Mouse (Mus musculus) midbrain, embryonic 13.5 days (tissue): ENCODE measurements around the gene Gzmm. TPM values are rescaled to one million over a fixed set of nuclear protein-coding genes. Genes with fewer than 3 reads are reported as not detected.

Source experiments
- ATAC-seq: fragments of 200-750 bp; cut with Nextera tagmentation; 2 replicates; pipeline ENCODE4 v1.8.0; 2017; ENCODE audit warnings: mild to moderate bottlenecking, moderate TSS enrichment, moderate library complexity
- H3K27ac ChIP-seq: fragments of 300-500 bp; sonication (generic); 2 replicates; pipeline ENCODE4 v1.5.1; 2015; ENCODE audit warnings: inconsistent platforms, mild to moderate bottlenecking, moderate library complexity
- H3K27me3 ChIP-seq: fragments of 300-500 bp; sonication (generic); 2 replicates; pipeline ENCODE4 v1.6.1; 2015; ENCODE audit warnings: mild to moderate bottlenecking, inconsistent platforms
- H3K36me3 ChIP-seq: fragments of 300-500 bp; sonication (generic); 2 replicates; pipeline ENCODE4 v1.6.1; 2015; ENCODE audit warnings: mild to moderate bottlenecking, inconsistent platforms
- H3K4me1 ChIP-seq: fragments of 300-500 bp; sonication (generic); replicated peaks from 2 replicates; pipeline ENCODE4 v1.6.1; 2015; ENCODE audit warnings: inconsistent platforms
- H3K4me2 ChIP-seq: fragments of 300-500 bp; sonication (generic); replicated peaks from 2 replicates; pipeline ENCODE4 v1.6.1; 2015; ENCODE audit warnings: moderate library complexity, mild to moderate bottlenecking, inconsistent platforms
- H3K4me3 ChIP-seq: fragments of 300-500 bp; sonication (generic); replicated peaks from 2 replicates; pipeline ENCODE4 v1.5.1; 2015; ENCODE audit warnings: mild to moderate bottlenecking, inconsistent platforms
- H3K9ac ChIP-seq: fragments of 300-500 bp; sonication (generic); replicated peaks from 2 replicates; pipeline ENCODE4 v1.6.1; 2015; ENCODE audit warnings: mild to moderate bottlenecking, inconsistent platforms
- H3K9me3 ChIP-seq: fragments of 300-500 bp; sonication (generic); 2 replicates; pipeline ENCODE4 v1.6.1; 2016; ENCODE audit warnings: mild to moderate bottlenecking, inconsistent platforms
- WGBS: fragments of 180-500 bp; shearing (Covaris S2); methylation state at CpG from one replicate; pipeline ENCODE4 v1.1.7; 2015; 5-methylcytosine and 5-hydroxymethylcytosine counted together
- polyA plus RNA-seq: library from polyadenylated mRNA; unstranded; fragments of >200 nt; fragmentation: Nextera tagmentation; extraction: Ambion mirVana; gene quantifications from 2 replicates; pipeline ENCODE4 v1.2.1, GENCODE M21; 2015

Gene Gzmm
- polyA plus RNA-seq, 1 experiment from 2014 or later = 1.4 TPM

DNA sequence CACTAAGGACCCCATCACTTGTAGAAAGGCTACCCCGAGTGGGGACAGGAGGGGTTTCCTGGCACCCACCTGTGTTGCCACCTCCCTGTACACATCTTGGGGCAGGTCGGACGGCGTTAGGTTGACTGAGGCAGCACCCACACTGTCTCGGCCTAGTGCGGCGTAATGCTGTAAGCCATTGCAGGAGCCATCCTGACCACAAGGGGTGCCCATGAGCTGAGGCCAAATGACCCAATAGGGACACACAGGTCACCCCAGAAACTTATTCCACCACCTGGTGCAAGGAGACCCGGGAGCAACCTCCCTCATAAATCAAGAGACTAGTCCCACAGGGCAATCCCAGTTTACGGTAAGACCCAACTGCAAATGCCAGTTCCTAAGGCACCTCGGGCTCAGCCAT, 49.4 kb downstream of the Gzmm start:
- no peak overlapping the region for H3K4me3 ChIP-seq
- ATAC-seq = no peak
- H3K4me1 ChIP-seq = peaks cover 5% of the 10 kb centered on the region; the same call in 1 of the 2 replicates
- peaks cover 21% of the 10 kb centered on the region for H3K27me3 ChIP-seq
- H3K9ac ChIP-seq = no peak overlapping the region
- no peak overlapping the region for H3K27ac ChIP-seq
- no peak overlapping the region for H3K4me2 ChIP-seq
- peaks cover 98% of the 10 kb centered on the region for H3K36me3 ChIP-seq
- 85% methylated on average over 10 of the region's 10 CpGs for WGBS
- peaks cover 37% of the 10 kb centered on the region for H3K9me3 ChIP-seq

DNA sequence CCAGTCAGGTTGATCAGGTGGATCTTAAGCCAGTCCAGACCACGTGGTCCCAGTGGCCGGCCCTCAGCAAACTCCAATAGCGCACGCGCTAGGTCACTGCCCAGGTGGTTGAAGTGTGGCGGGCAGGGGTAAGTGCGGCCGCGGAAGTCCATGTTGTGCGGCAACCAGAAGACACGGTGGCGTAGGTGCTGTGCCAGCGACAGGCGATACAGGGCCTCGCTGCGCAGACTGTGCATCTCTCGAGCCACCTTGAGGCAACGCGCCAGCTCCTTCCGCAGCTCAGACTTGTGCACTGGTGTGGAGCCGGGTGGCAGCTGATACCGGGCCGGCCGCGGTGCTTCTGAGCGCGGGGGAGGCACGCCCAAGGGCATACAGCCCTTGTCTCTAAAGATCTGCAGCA, 50.4 kb downstream of the Gzmm start:
- Histone ChIP-seq H3K4me2 (no peak overlapping the region), H3K27me3 (peaks cover 21% of the 10 kb centered on the region), H3K9me3 (peaks cover 37% of the 10 kb centered on the region), H3K36me3 (peaks cover 98% of the 10 kb centered on the region), H3K4me1 (peaks cover 5% of the 10 kb centered on the region; the same call in 1 of the 2 replicates), H3K27ac (no peak overlapping the region), H3K4me3 (no peak overlapping the region), H3K9ac (no peak overlapping the region)
- WGBS = 96% methylated on average over 28 of the region's 28 CpGs
- no peak for ATAC-seq

DNA sequence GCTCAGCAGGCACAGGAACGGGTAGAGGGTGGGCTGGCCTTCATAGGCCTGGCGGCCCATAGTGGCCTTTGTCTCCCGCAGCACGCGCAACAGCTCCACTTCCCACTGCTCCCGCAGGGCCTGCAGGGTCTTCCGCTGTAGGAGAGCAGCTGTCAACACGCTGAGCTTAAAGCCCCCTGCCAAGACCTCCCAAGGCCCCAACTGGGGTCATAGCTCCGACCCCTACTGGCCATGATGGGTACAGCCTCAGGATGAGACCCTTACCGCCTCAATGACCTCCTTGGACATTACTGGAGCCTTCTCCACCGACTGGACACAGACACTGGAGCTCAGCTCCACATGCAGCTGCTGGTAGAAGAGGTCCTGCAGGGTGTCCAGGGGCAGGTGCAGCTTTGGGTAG, 52.0 kb downstream of the Gzmm start:
- Histone ChIP-seq H3K27ac (no peak overlapping the region), H3K9ac (no peak overlapping the region), H3K4me3 (no peak overlapping the region), H3K4me1 (peaks cover 8% of the 10 kb centered on the region), H3K4me2 (no peak overlapping the region), H3K36me3 (peaks cover 86% of the 10 kb centered on the region), H3K9me3 (peaks cover 35% of the 10 kb centered on the region), H3K27me3 (peaks cover 9% of the 10 kb centered on the region)
- WGBS = 59% methylated on average over 11 of the region's 11 CpGs
- no peak for ATAC-seq

DNA sequence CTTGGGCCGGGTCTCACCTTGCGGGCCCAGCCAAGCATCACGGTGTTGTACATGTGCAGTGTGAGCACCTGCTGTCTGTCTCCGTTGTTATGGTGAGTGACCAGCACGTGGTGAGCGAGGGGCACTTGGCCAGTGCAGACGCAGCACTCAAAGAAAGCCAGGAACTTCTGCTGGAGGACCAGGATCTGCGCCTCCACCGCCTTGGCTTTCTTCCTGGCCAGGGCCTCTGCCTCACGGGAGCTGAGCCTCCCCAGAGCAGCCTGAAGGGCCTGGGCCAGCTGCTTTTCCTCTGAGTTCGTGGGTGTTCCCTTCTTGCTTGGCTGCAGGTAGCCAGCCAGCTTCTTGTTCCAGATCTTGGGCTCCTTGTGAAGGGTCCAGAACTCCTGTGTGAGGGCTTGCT, 54.3 kb downstream of the Gzmm start:
- Histone ChIP-seq H3K27me3 (no peaks in the 10 kb centered on the region), H3K4me3 (no peak overlapping the region), H3K9me3 (peaks cover 23% of the 10 kb centered on the region), H3K36me3 (peaks cover 63% of the 10 kb centered on the region), H3K27ac (no peak overlapping the region), H3K4me2 (no peak overlapping the region), H3K4me1 (peaks cover 15% of the 10 kb centered on the region), H3K9ac (no peak overlapping the region)
- 90% methylated on average over 11 of the region's 11 CpGs for WGBS
- no peak for ATAC-seq

DNA sequence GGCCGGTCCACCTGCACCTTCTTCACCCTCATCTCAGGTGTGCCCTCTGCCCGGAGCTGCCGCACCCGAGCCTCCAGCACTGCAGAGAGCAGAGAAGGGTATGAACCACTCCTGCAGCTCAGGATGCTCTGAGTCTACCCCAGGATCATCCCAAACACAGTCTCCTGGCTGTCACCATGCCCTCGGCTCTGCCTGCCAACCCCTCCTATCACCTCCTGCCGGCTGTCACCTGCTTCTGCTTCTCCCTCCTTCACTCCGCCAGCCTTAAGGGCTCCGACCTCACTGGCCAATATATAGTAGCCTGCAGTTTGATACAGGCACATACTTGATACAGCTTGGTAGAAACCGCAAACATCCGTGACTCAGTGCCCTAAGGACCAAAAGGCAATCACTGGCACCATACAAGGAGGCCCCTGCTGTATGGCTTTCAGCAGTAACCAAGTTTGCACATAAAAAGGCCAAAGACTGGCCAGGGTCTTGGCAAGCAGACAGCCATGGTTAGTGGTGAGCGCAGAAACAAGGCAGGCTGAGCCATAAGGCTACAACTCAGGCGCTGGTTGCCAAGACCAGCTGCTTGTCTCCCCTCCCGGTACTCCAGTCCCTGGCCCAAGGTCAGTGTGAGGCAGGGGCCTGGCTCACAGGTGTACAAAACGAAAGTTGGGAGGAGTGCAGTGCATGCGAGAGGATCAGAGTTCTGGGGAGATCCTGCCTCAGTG, 55.0 kb downstream of the Gzmm start:
- Histone ChIP-seq H3K4me1 (peaks cover 15% of the 10 kb centered on the region), H3K4me3 (no peak overlapping the region), H3K27me3 (no peaks in the 10 kb centered on the region), H3K4me2 (no peak overlapping the region), H3K27ac (no peak overlapping the region), H3K9me3 (peaks cover 17% of the 10 kb centered on the region; the same call in 1 of the 2 replicates), H3K36me3 (peaks cover 57% of the 10 kb centered on the region), H3K9ac (no peak overlapping the region; the same call in 1 of the 2 replicates)
- no peak for ATAC-seq
- 92% methylated on average over 15 of the region's 15 CpGs for WGBS

Other genes with a start within 250 kb of the Gzmm start
- gene Vmn2r83, start 220.3 kb upstream of the Gzmm start, polyA plus RNA-seq = not detected in 2 replicates
- gene Plpp2, start 155.2 kb upstream of the Gzmm start, polyA plus RNA-seq = 9.5 and 10.5 TPM in 2 replicates
- 50.4 and 61.4 TPM in 2 replicates for gene Mier2, start 133.8 kb upstream of the Gzmm start, polyA plus RNA-seq
- gene Theg, start 101.7 kb upstream of the Gzmm start, polyA plus RNA-seq = not detected in 2 replicates
- 0.24 and 0.28 TPM in 2 replicates for gene C2cd4c, start 75.0 kb upstream of the Gzmm start, polyA plus RNA-seq
- 18.4 and 20.5 TPM in 2 replicates for gene Shc2, start 51.1 kb upstream of the Gzmm start, polyA plus RNA-seq
- 0.27 TPM in 1 of 2 replicates, not detected in the other for gene Odf3l2, start 43.3 kb upstream of the Gzmm start, polyA plus RNA-seq
- 0.50 and 0.90 TPM in 2 replicates for gene Madcam1, start 24.5 kb upstream of the Gzmm start, polyA plus RNA-seq
- gene Tpgs1, start 19.7 kb upstream of the Gzmm start, polyA plus RNA-seq = 80.8 and 84.1 TPM in 2 replicates
- 109 and 110 TPM in 2 replicates for gene Cdc34, start 6.8 kb upstream of the Gzmm start, polyA plus RNA-seq
- 564 and 608 TPM in 2 replicates for gene Bsg, start 15.5 kb downstream of the Gzmm start, polyA plus RNA-seq
- 0.18 and 0.43 TPM in 2 replicates for gene Hcn2, start 27.6 kb downstream of the Gzmm start, polyA plus RNA-seq
- gene Polrmt, start 57.6 kb downstream of the Gzmm start, polyA plus RNA-seq = 38.5 and 43.9 TPM in 2 replicates
- gene Fgf22, start 66.1 kb downstream of the Gzmm start, polyA plus RNA-seq = 1.1 and 1.3 TPM in 2 replicates
- 71.5 and 82.3 TPM in 2 replicates for gene Rnf126, start 77.9 kb downstream of the Gzmm start, polyA plus RNA-seq
- gene Fstl3, start 88.3 kb downstream of the Gzmm start, polyA plus RNA-seq = 0.63 and 1.1 TPM in 2 replicates
- gene Prss57, start 101.9 kb downstream of the Gzmm start, polyA plus RNA-seq = not detected in 2 replicates
- 246 and 261 TPM in 2 replicates for gene Palm, start 104.6 kb downstream of the Gzmm start, polyA plus RNA-seq
- gene Misp, start 132.0 kb downstream of the Gzmm start, polyA plus RNA-seq = 0.36 and 0.85 TPM in 2 replicates
- 106 and 116 TPM in 2 replicates for gene Ptbp1, start 165.4 kb downstream of the Gzmm start, polyA plus RNA-seq
- 14.9 and 16.9 TPM in 2 replicates for gene Prtn3, start 185.5 kb downstream of the Gzmm start, polyA plus RNA-seq
- gene Plppr3, start 185.6 kb downstream of the Gzmm start, polyA plus RNA-seq = 426 and 432 TPM in 2 replicates
- not detected in 2 replicates for gene Elane, start 197.2 kb downstream of the Gzmm start, polyA plus RNA-seq
- not detected in 2 replicates for gene Cfd, start 201.8 kb downstream of the Gzmm start, polyA plus RNA-seq
- gene Med16, start 219.9 kb downstream of the Gzmm start, polyA plus RNA-seq = 62.9 and 69.1 TPM in 2 replicates
- gene Gm26602, start 221.8 kb downstream of the Gzmm start, polyA plus RNA-seq = 17.5 and 34.1 TPM in 2 replicates
- gene Kiss1r, start 228.0 kb downstream of the Gzmm start, polyA plus RNA-seq = 2.2 and 2.3 TPM in 2 replicates
- 231 TPM in 2 replicates for gene R3hdm4, start 232.2 kb downstream of the Gzmm start, polyA plus RNA-seq
- gene Arid3a, start 238.0 kb downstream of the Gzmm start, polyA plus RNA-seq = 3.8 and 3.9 TPM in 2 replicates